Mouse (Mus musculus): Measurements from ENCODE around the gene Igfbp6. TPM values are rescaled to one million over a fixed set of nuclear protein-coding genes. Genes with fewer than 3 reads are reported as not detected.

Igfbp6 gene
- polyA plus RNA-seq, 1 experiment from 2014 or later, result 1.6 TPM

- peaks cover 47% of the 10 kb centered on the region for H3K36me3 ChIP-seq (ENCODE audit: control insufficient read depth, insufficient read depth, low read length)
- H3K4me3 ChIP-seq (replicated peaks; ENCODE audit: low read depth, low read length), result no peak overlapping the region
- no peak overlapping the region for H3K9ac ChIP-seq (replicated peaks; ENCODE audit: low read length)
- no peak for DNase-seq
- H3K27ac ChIP-seq (replicated peaks; ENCODE audit: low read depth, low read length), result no peak overlapping the region
- H3K27me3 ChIP-seq (ENCODE audit: control insufficient read depth, insufficient read depth, low read length), result no peaks in the 10 kb centered on the region
- no peaks in the 10 kb centered on the region for H3K9me3 ChIP-seq (ENCODE audit: control insufficient read depth, low read length)
- H3K4me1 ChIP-seq (ENCODE audit: control insufficient read depth, insufficient read depth, low read length), result no peaks in the 10 kb centered on the region
- ATAC-seq (ENCODE audit: low FRiP score, low TSS enrichment), result no peak
- 89% methylated on average over 7 of the region's 7 CpGs for WGBS
- H3K4me2 ChIP-seq (ENCODE audit: low read length), result no peak overlapping the region
Measured at GRCm38 (mm10) chr15:102114651-102115260, 29.4 kb upstream of the Igfbp6 start.

GRCm38 (mm10) chr15:102115731-102116231 lies 28.4 kb upstream of the Igfbp6 start:
- Histone ChIP-seq H3K4me3 (replicated peaks; ENCODE audit: low read depth, low read length) (no peak overlapping the region), H3K4me2 (ENCODE audit: low read length) (no peak overlapping the region), H3K9ac (replicated peaks; ENCODE audit: low read length) (no peak overlapping the region), H3K4me1 (ENCODE audit: control insufficient read depth, insufficient read depth, low read length) (no peaks in the 10 kb centered on the region), H3K27ac (replicated peaks; ENCODE audit: low read depth, low read length) (0 out of 2 replicates have a peak overlapping the region, but pooled peaks have one; percentile 20), H3K27me3 (ENCODE audit: control insufficient read depth, insufficient read depth, low read length) (no peaks in the 10 kb centered on the region), H3K36me3 (ENCODE audit: control insufficient read depth, insufficient read depth, low read length) (peaks cover 58% of the 10 kb centered on the region), H3K9me3 (ENCODE audit: control insufficient read depth, low read length) (no peaks in the 10 kb centered on the region)
- 65% methylated on average over 9 of the region's 9 CpGs for WGBS
- no peak for DNase-seq
- no peak for ATAC-seq (ENCODE audit: low FRiP score, low TSS enrichment)

- Histone ChIP-seq H3K4me2 (ENCODE audit: low read length) (no peak overlapping the region), H3K27ac (replicated peaks; ENCODE audit: low read depth, low read length) (peak overlapping the region; percentile 43), H3K4me3 (replicated peaks; ENCODE audit: low read depth, low read length) (no peak overlapping the region), H3K36me3 (ENCODE audit: control insufficient read depth, insufficient read depth, low read length) (peaks cover 67% of the 10 kb centered on the region), H3K9ac (replicated peaks; ENCODE audit: low read length) (no peak overlapping the region), H3K4me1 (ENCODE audit: control insufficient read depth, insufficient read depth, low read length) (no peaks in the 10 kb centered on the region), H3K27me3 (ENCODE audit: control insufficient read depth, insufficient read depth, low read length) (no peaks in the 10 kb centered on the region), H3K9me3 (ENCODE audit: control insufficient read depth, low read length) (no peaks in the 10 kb centered on the region)
- DNase-seq (peak; percentile 59), ATAC-seq (ENCODE audit: low FRiP score, low TSS enrichment) (peak; percentile 57)
- 79% methylated on average over 11 of the region's 11 CpGs for WGBS
Measured at GRCm38 (mm10) chr15:102116753-102117415, 27.3 kb upstream of the Igfbp6 start.

- WGBS, result 76% methylated on average over 19 of the region's 19 CpGs
- no peak for DNase-seq
- Histone ChIP-seq H3K27me3 (ENCODE audit: control insufficient read depth, insufficient read depth, low read length) (no peaks in the 10 kb centered on the region), H3K4me2 (ENCODE audit: low read length) (no peak overlapping the region), H3K27ac (replicated peaks; ENCODE audit: low read depth, low read length) (peak overlapping the region; percentile 43), H3K9ac (replicated peaks; ENCODE audit: low read length) (no peak overlapping the region), H3K4me3 (replicated peaks; ENCODE audit: low read depth, low read length) (no peak overlapping the region), H3K9me3 (ENCODE audit: control insufficient read depth, low read length) (no peaks in the 10 kb centered on the region), H3K4me1 (ENCODE audit: control insufficient read depth, insufficient read depth, low read length) (no peaks in the 10 kb centered on the region), H3K36me3 (ENCODE audit: control insufficient read depth, insufficient read depth, low read length) (peaks cover 75% of the 10 kb centered on the region)
- no peak; the same call in 1 of the 2 replicates for ATAC-seq (ENCODE audit: low FRiP score, low TSS enrichment)
Measured at GRCm38 (mm10) chr15:102117461-102118443, 26.4 kb upstream of the Igfbp6 start.

GRCm38 (mm10) chr15:102118591-102118990 lies 25.6 kb upstream of the Igfbp6 start:
- no peak overlapping the region for H3K27ac ChIP-seq (replicated peaks; ENCODE audit: low read depth, low read length)
- ATAC-seq (ENCODE audit: low FRiP score, low TSS enrichment), result no peak
- no peaks in the 10 kb centered on the region for H3K9me3 ChIP-seq (ENCODE audit: control insufficient read depth, low read length)
- no peak for DNase-seq
- no peak overlapping the region for H3K4me3 ChIP-seq (replicated peaks; ENCODE audit: low read depth, low read length)
- H3K9ac ChIP-seq (replicated peaks; ENCODE audit: low read length), result no peak overlapping the region
- WGBS, result 79% methylated on average over 4 of the region's 4 CpGs
- H3K36me3 ChIP-seq (ENCODE audit: control insufficient read depth, insufficient read depth, low read length), result peaks cover 81% of the 10 kb centered on the region
- H3K27me3 ChIP-seq (ENCODE audit: control insufficient read depth, insufficient read depth, low read length), result no peaks in the 10 kb centered on the region
- H3K4me2 ChIP-seq (ENCODE audit: low read length), result no peak overlapping the region
- no peaks in the 10 kb centered on the region for H3K4me1 ChIP-seq (ENCODE audit: control insufficient read depth, insufficient read depth, low read length)

- peaks cover 82% of the 10 kb centered on the region for H3K36me3 ChIP-seq (ENCODE audit: control insufficient read depth, insufficient read depth, low read length)
- no peak overlapping the region for H3K27ac ChIP-seq (replicated peaks; ENCODE audit: low read depth, low read length)
- 82% methylated on average over 8 of the region's 8 CpGs for WGBS
- no peaks in the 10 kb centered on the region for H3K9me3 ChIP-seq (ENCODE audit: control insufficient read depth, low read length)
- H3K4me3 ChIP-seq (replicated peaks; ENCODE audit: low read depth, low read length), result no peak overlapping the region
- no peak for DNase-seq
- no peak for ATAC-seq (ENCODE audit: low FRiP score, low TSS enrichment)
- H3K4me1 ChIP-seq (ENCODE audit: control insufficient read depth, insufficient read depth, low read length), result no peaks in the 10 kb centered on the region
- H3K27me3 ChIP-seq (ENCODE audit: control insufficient read depth, insufficient read depth, low read length), result no peaks in the 10 kb centered on the region
- H3K4me2 ChIP-seq (ENCODE audit: low read length), result no peak overlapping the region
- H3K9ac ChIP-seq (replicated peaks; ENCODE audit: low read length), result no peak overlapping the region
Measured at GRCm38 (mm10) chr15:102119121-102119830, 24.9 kb upstream of the Igfbp6 start.

- Histone ChIP-seq H3K4me3 (replicated peaks; ENCODE audit: low read depth, low read length) (no peak overlapping the region), H3K27me3 (ENCODE audit: control insufficient read depth, insufficient read depth, low read length) (no peaks in the 10 kb centered on the region), H3K36me3 (ENCODE audit: control insufficient read depth, insufficient read depth, low read length) (peaks cover 87% of the 10 kb centered on the region), H3K9me3 (ENCODE audit: control insufficient read depth, low read length) (no peaks in the 10 kb centered on the region), H3K9ac (replicated peaks; ENCODE audit: low read length) (no peak overlapping the region), H3K4me1 (ENCODE audit: control insufficient read depth, insufficient read depth, low read length) (no peaks in the 10 kb centered on the region), H3K27ac (replicated peaks; ENCODE audit: low read depth, low read length) (no peak overlapping the region), H3K4me2 (ENCODE audit: low read length) (no peak overlapping the region)
- 73% methylated on average over 2 of the region's 2 CpGs for WGBS
- DNase-seq (no peak), ATAC-seq (ENCODE audit: low FRiP score, low TSS enrichment) (no peak)
Measured at GRCm38 (mm10) chr15:102119831-102120170, 24.4 kb upstream of the Igfbp6 start.

GRCm38 (mm10) chr15:102120530-102120929 lies 23.6 kb upstream of the Igfbp6 start:
- H3K4me1 ChIP-seq (ENCODE audit: control insufficient read depth, insufficient read depth, low read length), result no peaks in the 10 kb centered on the region
- ATAC-seq (ENCODE audit: low FRiP score, low TSS enrichment) (no peak), DNase-seq (no peak)
- H3K9ac ChIP-seq (replicated peaks; ENCODE audit: low read length), result no peak overlapping the region
- no peak overlapping the region for H3K4me3 ChIP-seq (replicated peaks; ENCODE audit: low read depth, low read length)
- H3K9me3 ChIP-seq (ENCODE audit: control insufficient read depth, low read length), result no peaks in the 10 kb centered on the region
- no peak overlapping the region for H3K4me2 ChIP-seq (ENCODE audit: low read length)
- peaks cover 87% of the 10 kb centered on the region for H3K36me3 ChIP-seq (ENCODE audit: control insufficient read depth, insufficient read depth, low read length)
- no peak overlapping the region for H3K27ac ChIP-seq (replicated peaks; ENCODE audit: low read depth, low read length)
- WGBS, result 93% methylated on average over 5 of the region's 5 CpGs
- no peaks in the 10 kb centered on the region for H3K27me3 ChIP-seq (ENCODE audit: control insufficient read depth, insufficient read depth, low read length)
